Comparison of ENCODE assay signal across 8 mouse cellular contexts in the genomic region with DNA sequence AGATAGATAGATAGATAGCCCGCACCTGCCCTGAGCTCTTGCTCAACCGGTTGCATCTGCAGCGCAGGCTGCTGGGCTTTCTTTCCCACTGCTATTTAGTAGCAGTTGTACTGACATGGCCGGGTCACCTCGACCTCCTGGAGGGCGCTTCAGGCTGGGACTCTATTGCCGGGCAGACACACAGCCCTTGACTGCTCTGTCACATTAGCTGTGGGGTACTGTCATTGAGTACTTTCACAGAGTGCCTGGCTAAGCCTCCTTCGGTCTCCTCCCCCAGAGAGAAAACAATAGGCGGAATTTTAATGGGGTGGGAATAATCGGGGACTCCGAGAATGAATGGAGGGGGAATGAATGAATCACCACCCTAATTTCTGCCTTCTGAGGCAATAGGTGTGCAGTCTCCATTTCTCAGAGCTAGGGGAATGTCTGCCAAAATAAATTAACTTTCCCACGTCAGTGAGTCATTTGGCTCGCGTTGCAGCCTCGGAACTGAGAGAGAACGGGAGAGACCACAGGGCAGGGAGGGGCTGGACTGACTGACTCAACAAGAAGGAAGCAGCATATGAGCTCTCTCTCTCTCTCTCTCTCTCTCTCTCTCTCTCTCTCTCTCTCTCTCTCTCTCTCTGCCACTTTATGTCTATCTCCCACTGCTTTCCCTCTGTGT.
DNase-seq lines count a peak whose midpoint lies in the region; ATAC-seq and TF ChIP-seq lines count a peak whose summit lies in the region.

No protein-coding gene starts in this region.

- H3K4me3 ChIP-seq in ES-Bruce4 (ENCODE audit: low read depth, low read length), result peak overlapping the region; percentile 61
- H3K4me3 ChIP-seq in gastrocnemius, adult 2 months, result peak overlapping the region; percentile 63
- H3K4me3 ChIP-seq in hindbrain, embryonic 15.5 days, result peak overlapping the region; percentile 18

- H3K36me3 ChIP-seq in ES-Bruce4 (ENCODE audit: control insufficient read depth, insufficient read depth, low read length, poor library complexity, severe bottlenecking), result no peaks in the 10 kb centered on the region
- no peaks in the 10 kb centered on the region for H3K36me3 ChIP-seq in hindbrain, embryonic 15.5 days

- TF ChIP-seq EP300 in ES-Bruce4 (IDR thresholded peaks at IDR 0.05; ENCODE audit: insufficient read depth, low read depth, low read length), result 0 out of 2 replicates have a peak, but pooled peaks have one; percentile 39

- peak; percentile 86 for DNase-seq in brain, embryonic 14.5 days (ENCODE audit: low read depth)
- DNase-seq in gastrocnemius, adult 2 months, result peak; percentile 71
- peak; percentile 20 to 82 for DNase-seq in left cerebral cortex, adult 8-10 months (ENCODE audit: low spot score in 2 of 2)
- peak; percentile 84 for DNase-seq in lung, postnatal 36 days
- DNase-seq in right cerebral cortex, postnatal 10 days (ENCODE audit: low spot score in 2 of 2), result peak; percentile 65 to 68
- no peak for DNase-seq in cerebellum, adult 9-10 months

- ATAC-seq in hindbrain, embryonic 15.5 days (ENCODE audit: low FRiP score, low read depth), result peak; percentile 75

- TF ChIP-seq POLR2A in ES-Bruce4 (IDR thresholded peaks at IDR 0.05; ENCODE audit: insufficient read depth, low read length), result no peak
- no peak for TF ChIP-seq POLR2A in brain, embryonic 14.5 days (IDR thresholded peaks at IDR 0.05; ENCODE audit: borderline replicate concordance, extremely low read depth, insufficient read depth, insufficient read length, poor library complexity, severe bottlenecking)

- H3K4me2 ChIP-seq in hindbrain, embryonic 15.5 days, result peak overlapping the region; percentile 54

- H3K27ac ChIP-seq in ES-Bruce4 (ENCODE audit: insufficient read depth, low read length), result peak overlapping the region; percentile 58
- H3K27ac ChIP-seq in gastrocnemius, adult 2 months, result peak overlapping the region; percentile 79
- no peak overlapping the region for H3K27ac ChIP-seq in hindbrain, embryonic 15.5 days (replicated peaks)

- H3K9ac ChIP-seq in ES-Bruce4 (ENCODE audit: low read depth, poor library complexity, severe bottlenecking), result peak overlapping the region; percentile 39
- H3K9ac ChIP-seq in hindbrain, embryonic 15.5 days, result peak overlapping the region; percentile 11; the same call in 1 of the 2 replicates

- H3K4me1 ChIP-seq in ES-Bruce4 (ENCODE audit: control insufficient read depth, insufficient read depth, low read length), result no peaks in the 10 kb centered on the region
- peaks cover 13% of the 10 kb centered on the region for H3K4me1 ChIP-seq in hindbrain, embryonic 15.5 days (replicated peaks)

- TF ChIP-seq CTCF in ES-Bruce4 (IDR thresholded peaks at IDR 0.05; ENCODE audit: low read depth, low read length), result no peak
- TF ChIP-seq CTCF in brain, embryonic 14.5 days (IDR thresholded peaks at IDR 0.05; ENCODE audit: borderline replicate concordance, extremely low read depth, insufficient read depth, insufficient read length), result no peak
- TF ChIP-seq CTCF in gastrocnemius, adult 2 months (IDR thresholded peaks at IDR 0.05), result no peak

- no peaks in the 10 kb centered on the region for H3K27me3 ChIP-seq in ES-Bruce4 (ENCODE audit: control insufficient read depth, insufficient read depth, low read length, poor library complexity, severe bottlenecking)
- H3K27me3 ChIP-seq in hindbrain, embryonic 15.5 days, result 0 out of 2 replicates have a peak, but pooled peaks cover 5% of the 10 kb centered on the region

- H3K9me3 ChIP-seq in ES-Bruce4 (replicated peaks; ENCODE audit: control insufficient read depth, insufficient read depth, low read length, poor library complexity, severe bottlenecking), result no peaks in the 10 kb centered on the region
- no peaks in the 10 kb centered on the region for H3K9me3 ChIP-seq in hindbrain, embryonic 15.5 days

- intact Hi-C loops in gastrocnemius, adult 2 months (cut with DNase I), result no loop called here

- WGBS in hindbrain, embryonic 15.5 days, result 2% methylated on average over 16 of the region's 16 CpGs
